Mouse (Mus musculus) midbrain, embryonic 10.5 days (tissue): Measurements from ENCODE around the gene Klhl29. TPM values are rescaled to one million over a fixed set of nuclear protein-coding genes. Genes with fewer than 3 reads are reported as not detected.
A peak's percentile ranks its signal among the peaks of the same experiment; 100 is the strongest.

Experiments used
- DNase-seq: peaks from one replicate; pipeline ENCODE4 v3.0.0-alpha.2; 2017; ENCODE audit warnings: low spot score
- H3K27ac ChIP-seq: fragments of 300-500 bp; sonication (generic); replicated peaks from 2 replicates; pipeline ENCODE4 v1.5.1; 2016; ENCODE audit warnings: mild to moderate bottlenecking
- H3K27me3 ChIP-seq: fragments of 300-500 bp; sonication (generic); 2 replicates; pipeline ENCODE4 v1.6.1; 2016; ENCODE audit warnings: low read depth, mild to moderate bottlenecking; ENCODE audit not compliant: poor library complexity, severe bottlenecking
- H3K36me3 ChIP-seq: fragments of 300-500 bp; sonication (generic); 2 replicates; pipeline ENCODE4 v1.6.1; 2016; ENCODE audit warnings: mild to moderate bottlenecking, moderate library complexity
- H3K4me1 ChIP-seq: fragments of 300-500 bp; sonication (generic); 2 replicates; pipeline ENCODE4 v1.6.1; 2016
- H3K4me3 ChIP-seq: fragments of 300-500 bp; sonication (generic); 2 replicates; pipeline ENCODE4 v1.5.1; 2016; ENCODE audit warnings: mild to moderate bottlenecking, moderate library complexity
- H3K9me3 ChIP-seq: fragments of 300-500 bp; sonication (generic); replicated peaks from 2 replicates; pipeline ENCODE4 v1.6.1; 2016; ENCODE audit warnings: mild to moderate bottlenecking
- WGBS: fragments of 180-500 bp; shearing (Covaris S2); methylation state at CpG from one replicate; pipeline ENCODE4 v1.1.7; 2016; 5-methylcytosine and 5-hydroxymethylcytosine counted together
- polyA plus RNA-seq: library from polyadenylated mRNA; unstranded; fragments of >200 nt; fragmentation: Nextera tagmentation; extraction: Ambion mirVana; gene quantifications from 2 replicates; pipeline ENCODE4 v1.2.1, GENCODE M21; 2016

Gene Klhl29
- polyA plus RNA-seq, 1 experiment from 2014 or later, result 0.85 TPM

- WGBS, result 17% methylated on average over 14 of the region's 14 CpGs
- Histone ChIP-seq H3K4me1 (peaks cover 61% of the 10 kb centered on the region), H3K4me3 (peak overlapping the region; percentile 28), H3K9me3 (no peaks in the 10 kb centered on the region), H3K36me3 (no peaks in the 10 kb centered on the region), H3K27me3 (no peaks in the 10 kb centered on the region), H3K27ac (peak overlapping the region; percentile 82)
- peak; percentile 67 for DNase-seq
Observed at GRCm38 (mm10) chr12:5191628-5192379, 183.7 kb downstream of the Klhl29 start.

GRCm38 (mm10) chr12:5191206-5191605 is 184.3 kb downstream of the Klhl29 start:
- Histone ChIP-seq H3K4me1 (peaks cover 61% of the 10 kb centered on the region), H3K36me3 (no peaks in the 10 kb centered on the region), H3K9me3 (no peaks in the 10 kb centered on the region), H3K27ac (peak overlapping the region; percentile 82), H3K4me3 (no peak overlapping the region), H3K27me3 (no peaks in the 10 kb centered on the region)
- DNase-seq, result no peak
- 70% methylated on average over 4 of the region's 4 CpGs for WGBS

GRCm38 (mm10) chr12:5189446-5190150 is 185.9 kb downstream of the Klhl29 start:
- 29% methylated on average over 15 of the region's 15 CpGs for WGBS
- Histone ChIP-seq H3K9me3 (no peaks in the 10 kb centered on the region), H3K27ac (peak overlapping the region; percentile 79), H3K36me3 (no peaks in the 10 kb centered on the region), H3K27me3 (no peaks in the 10 kb centered on the region), H3K4me3 (peak overlapping the region; percentile 27; the same call in 1 of the 2 replicates), H3K4me1 (peaks cover 61% of the 10 kb centered on the region)
- DNase-seq, result peak; percentile 48

GRCm38 (mm10) chr12:5188899-5189298 is 186.6 kb downstream of the Klhl29 start:
- Histone ChIP-seq H3K4me3 (no peak overlapping the region), H3K9me3 (no peaks in the 10 kb centered on the region), H3K36me3 (no peaks in the 10 kb centered on the region), H3K27ac (peak overlapping the region; percentile 79), H3K4me1 (peaks cover 58% of the 10 kb centered on the region), H3K27me3 (no peaks in the 10 kb centered on the region)
- WGBS, result 42% methylated on average over 7 of the region's 7 CpGs
- DNase-seq, result peak; percentile 70

GRCm38 (mm10) chr12:5187773-5188333 is 187.6 kb downstream of the Klhl29 start:
- WGBS, result 88% methylated on average over 2 of the region's 2 CpGs
- no peaks in the 10 kb centered on the region for H3K27me3 ChIP-seq
- no peak overlapping the region for H3K4me3 ChIP-seq
- H3K27ac ChIP-seq, result peak overlapping the region; percentile 55
- peaks cover 51% of the 10 kb centered on the region for H3K4me1 ChIP-seq
- DNase-seq, result no peak
- H3K9me3 ChIP-seq, result no peaks in the 10 kb centered on the region
- H3K36me3 ChIP-seq, result no peaks in the 10 kb centered on the region

- H3K4me3 ChIP-seq, result no peak overlapping the region
- WGBS, result 61% methylated on average over 1 of the region's 1 CpGs
- H3K4me1 ChIP-seq, result peaks cover 39% of the 10 kb centered on the region
- DNase-seq, result no peak
- no peaks in the 10 kb centered on the region for H3K36me3 ChIP-seq
- H3K27ac ChIP-seq, result no peak overlapping the region
- H3K27me3 ChIP-seq, result no peaks in the 10 kb centered on the region
- no peaks in the 10 kb centered on the region for H3K9me3 ChIP-seq
Observed at GRCm38 (mm10) chr12:5186645-5187044, 188.8 kb downstream of the Klhl29 start.

GRCm38 (mm10) chr12:5185603-5186002 is 189.9 kb downstream of the Klhl29 start:
- Histone ChIP-seq H3K36me3 (no peaks in the 10 kb centered on the region), H3K4me3 (no peak overlapping the region), H3K4me1 (peaks cover 30% of the 10 kb centered on the region), H3K27me3 (no peaks in the 10 kb centered on the region), H3K9me3 (no peaks in the 10 kb centered on the region), H3K27ac (no peak overlapping the region)
- WGBS, result 93% methylated on average over 6 of the region's 6 CpGs
- DNase-seq, result no peak

- Histone ChIP-seq H3K4me3 (no peak overlapping the region), H3K9me3 (no peaks in the 10 kb centered on the region), H3K36me3 (no peaks in the 10 kb centered on the region), H3K27ac (no peak overlapping the region), H3K4me1 (peaks cover 5% of the 10 kb centered on the region), H3K27me3 (no peaks in the 10 kb centered on the region)
- 85% methylated on average over 4 of the region's 4 CpGs for WGBS
- DNase-seq, result no peak
Observed at GRCm38 (mm10) chr12:5182586-5182985, 192.9 kb downstream of the Klhl29 start.

GRCm38 (mm10) chr12:5182165-5182564 is 193.3 kb downstream of the Klhl29 start:
- DNase-seq, result no peak
- Histone ChIP-seq H3K27me3 (no peaks in the 10 kb centered on the region), H3K4me3 (no peak overlapping the region), H3K27ac (no peak overlapping the region), H3K36me3 (no peaks in the 10 kb centered on the region), H3K4me1 (peaks cover 5% of the 10 kb centered on the region), H3K9me3 (no peaks in the 10 kb centered on the region)
- WGBS, result 90% methylated on average over 4 of the region's 4 CpGs

GRCm38 (mm10) chr12:5176716-5177341 is 198.7 kb downstream of the Klhl29 start:
- Histone ChIP-seq H3K27ac (no peak overlapping the region), H3K27me3 (no peaks in the 10 kb centered on the region), H3K4me1 (peaks cover 5% of the 10 kb centered on the region), H3K4me3 (no peak overlapping the region), H3K9me3 (no peaks in the 10 kb centered on the region), H3K36me3 (no peaks in the 10 kb centered on the region)
- no peak for DNase-seq
- WGBS, result 82% methylated on average over 5 of the region's 5 CpGs

- 56% methylated on average over 6 of the region's 6 CpGs for WGBS
- no peak overlapping the region for H3K27ac ChIP-seq
Observed at GRCm38 (mm10) chr12:5166141-5166540, 209.3 kb downstream of the Klhl29 start.

GRCm38 (mm10) chr12:5165411-5165810 is 210.1 kb downstream of the Klhl29 start:
- H3K36me3 ChIP-seq, result no peaks in the 10 kb centered on the region
- no peak overlapping the region for H3K4me3 ChIP-seq
- H3K4me1 ChIP-seq, result no peaks in the 10 kb centered on the region
- H3K27ac ChIP-seq, result no peak overlapping the region
- 85% methylated on average over 9 of the region's 9 CpGs for WGBS
- H3K9me3 ChIP-seq, result no peaks in the 10 kb centered on the region
- no peaks in the 10 kb centered on the region for H3K27me3 ChIP-seq
- no peak for DNase-seq

More at GRCm38 (mm10) chr12:5166141-5166540, 209.3 kb downstream of the Klhl29 start:
- H3K27me3 ChIP-seq, result no peaks in the 10 kb centered on the region
- no peaks in the 10 kb centered on the region for H3K36me3 ChIP-seq
- no peaks in the 10 kb centered on the region for H3K9me3 ChIP-seq
- H3K4me1 ChIP-seq, result no peaks in the 10 kb centered on the region
- DNase-seq, result peak; percentile 30
- no peak overlapping the region for H3K4me3 ChIP-seq
